Mouse (Mus musculus): ENCODE results near the gene Dnajc13. TPM values are rescaled to one million over a fixed set of nuclear protein-coding genes. Genes with fewer than 3 reads are reported as not detected.

Dnajc13 gene
- polyA plus RNA-seq, 1 experiment = 86.3 TPM

DNA sequence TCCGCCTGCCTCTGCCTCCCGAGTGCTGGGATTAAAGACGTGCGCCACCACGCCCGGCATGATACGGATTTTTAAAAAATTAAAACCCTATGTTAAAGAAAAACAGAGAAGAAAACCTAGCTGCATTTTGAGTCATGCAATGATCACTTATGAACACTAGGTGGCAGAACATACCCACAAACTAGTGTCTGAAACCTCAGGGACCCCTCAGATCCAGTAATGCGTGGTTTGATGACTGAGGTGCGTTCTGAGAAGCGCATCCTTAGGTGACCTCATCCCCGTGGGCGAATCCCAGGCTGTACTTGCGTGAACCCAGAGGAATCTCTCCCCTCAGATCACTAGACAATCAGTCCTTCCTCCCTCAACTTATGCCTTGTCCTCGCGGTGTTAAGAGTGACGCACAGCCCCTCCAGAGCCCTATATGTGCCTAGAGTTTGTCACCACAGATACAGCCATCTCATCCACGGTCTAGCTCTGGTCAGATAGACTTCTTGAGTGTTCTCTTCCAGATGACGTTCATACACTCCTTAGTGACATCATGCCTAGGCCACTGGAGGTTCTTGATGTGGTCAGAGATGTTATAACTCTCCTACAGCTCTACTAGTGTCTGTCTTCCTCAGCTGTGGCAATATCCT is 14.9 kb upstream of the Dnajc13 start:
- TF ChIP-seq CTCF (IDR thresholded peaks at IDR 0.05; ENCODE audit: borderline replicate concordance, extremely low read depth, insufficient read depth, insufficient read length) = peak; percentile 67; the same call in 1 of the 2 replicates
- TF ChIP-seq POLR2A (IDR thresholded peaks at IDR 0.05; ENCODE audit: borderline replicate concordance, extremely low read depth, insufficient read depth, insufficient read length, poor library complexity, severe bottlenecking) = no peak
- DNase-seq (ENCODE audit: low read depth) = peak; percentile 71

DNA sequence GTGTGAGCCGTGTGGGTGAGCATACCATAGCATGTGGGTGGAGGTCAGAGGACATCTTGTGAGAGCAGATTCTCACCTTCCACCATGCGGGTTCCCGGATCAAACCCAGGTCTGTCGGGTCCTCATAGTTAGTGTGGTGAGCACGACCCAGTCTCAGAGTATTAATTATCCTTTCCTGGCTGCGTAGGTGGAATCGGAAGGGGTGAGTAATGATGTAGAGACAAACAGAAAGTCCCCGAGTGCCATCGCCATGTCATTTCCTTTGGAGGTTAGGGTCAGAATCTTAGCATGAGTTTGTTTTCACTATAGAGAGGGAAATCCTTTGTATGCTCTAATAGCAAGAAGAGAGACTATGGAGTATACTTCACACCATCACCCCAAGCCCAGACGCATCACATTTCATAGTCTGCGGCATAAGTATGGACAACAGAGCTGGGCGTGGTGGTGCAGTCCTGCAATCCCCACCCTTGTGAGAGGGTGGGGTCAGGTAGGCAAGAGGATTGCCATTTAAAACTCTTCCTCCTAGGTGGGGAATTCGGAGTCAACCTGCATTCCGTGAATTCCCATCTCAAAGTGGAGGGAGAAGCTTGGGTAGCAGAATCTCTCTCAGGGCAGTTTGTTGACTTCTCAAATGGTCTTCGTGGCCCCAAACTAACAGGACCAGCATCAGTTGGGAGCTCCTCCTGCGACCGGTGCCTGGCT is 12.5 kb upstream of the Dnajc13 start:
- DNase-seq (ENCODE audit: low read depth) = no peak
- TF ChIP-seq POLR2A (IDR thresholded peaks at IDR 0.05; ENCODE audit: borderline replicate concordance, extremely low read depth, insufficient read depth, insufficient read length, poor library complexity, severe bottlenecking) (no peak), CTCF (IDR thresholded peaks at IDR 0.05; ENCODE audit: borderline replicate concordance, extremely low read depth, insufficient read depth, insufficient read length) (no peak)

DNA sequence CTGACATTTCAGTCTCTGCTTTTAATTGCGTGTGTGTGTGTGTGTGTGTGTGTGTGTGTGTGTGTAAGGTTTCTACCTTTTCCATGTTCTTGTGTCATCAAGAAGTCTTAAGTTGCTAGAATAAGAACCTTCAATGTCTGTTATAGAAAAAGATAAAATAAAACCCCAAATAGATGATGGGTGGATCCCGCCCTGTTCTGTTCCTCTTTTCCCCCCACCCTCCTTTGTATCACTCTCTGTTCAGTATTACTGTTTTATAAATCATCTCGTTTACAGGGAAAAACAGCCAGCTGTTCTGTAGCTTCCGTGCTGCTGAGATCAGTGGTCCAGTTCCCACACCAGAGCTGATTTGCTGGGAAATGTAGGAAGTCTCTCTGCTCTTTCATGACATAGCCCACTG is 9.3 kb upstream of the Dnajc13 start:
- DNase-seq (ENCODE audit: low read depth) = no peak
- TF ChIP-seq POLR2A (IDR thresholded peaks at IDR 0.05; ENCODE audit: borderline replicate concordance, extremely low read depth, insufficient read depth, insufficient read length, poor library complexity, severe bottlenecking) (no peak), CTCF (IDR thresholded peaks at IDR 0.05; ENCODE audit: borderline replicate concordance, extremely low read depth, insufficient read depth, insufficient read length) (no peak)

DNA sequence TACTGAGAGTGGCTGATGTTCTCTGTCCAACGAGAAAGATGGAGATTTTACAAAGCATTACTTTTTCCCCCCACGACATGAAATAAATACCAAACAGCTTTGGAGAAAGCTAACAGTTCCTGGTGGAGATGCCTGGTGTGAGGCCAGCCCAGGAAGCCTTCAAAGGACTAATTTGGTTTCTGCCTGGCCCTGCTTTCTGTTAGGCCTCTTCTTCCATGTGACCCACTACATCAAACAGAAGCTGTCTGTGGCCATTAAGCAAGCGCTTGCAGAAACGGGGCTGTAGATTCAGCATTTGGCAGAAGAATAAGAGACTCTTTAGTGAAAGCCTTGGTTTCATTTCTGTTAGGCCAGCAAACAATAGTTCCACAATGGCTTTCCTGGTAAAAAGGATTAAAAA is 8.9 kb upstream of the Dnajc13 start:
- peak; percentile 35 for DNase-seq (ENCODE audit: low read depth)
- TF ChIP-seq POLR2A (IDR thresholded peaks at IDR 0.05; ENCODE audit: borderline replicate concordance, extremely low read depth, insufficient read depth, insufficient read length, poor library complexity, severe bottlenecking) (no peak), CTCF (IDR thresholded peaks at IDR 0.05; ENCODE audit: borderline replicate concordance, extremely low read depth, insufficient read depth, insufficient read length) (no peak)

DNA sequence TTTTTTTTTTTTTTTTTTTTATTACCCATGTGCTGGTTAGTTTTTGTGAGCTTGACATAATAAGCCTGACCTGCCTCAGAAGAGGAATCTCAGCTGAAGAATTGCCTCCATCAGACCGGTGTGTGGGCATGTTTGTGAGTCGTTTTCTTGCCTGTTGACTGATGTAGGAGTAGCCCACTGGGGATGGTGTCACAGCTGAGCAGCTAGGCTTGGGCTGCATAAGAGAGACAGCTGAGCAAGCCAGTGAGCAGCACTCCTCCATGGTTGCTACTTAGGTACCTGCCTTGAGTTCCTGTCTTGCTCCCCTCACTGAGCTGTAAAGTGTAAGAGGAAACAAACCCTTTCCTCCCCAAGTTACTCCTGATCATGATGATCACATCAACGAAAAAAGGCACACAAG is 7.2 kb upstream of the Dnajc13 start:
- DNase-seq (ENCODE audit: low read depth) = no peak
- TF ChIP-seq CTCF (IDR thresholded peaks at IDR 0.05; ENCODE audit: borderline replicate concordance, extremely low read depth, insufficient read depth, insufficient read length) (no peak), POLR2A (IDR thresholded peaks at IDR 0.05; ENCODE audit: borderline replicate concordance, extremely low read depth, insufficient read depth, insufficient read length, poor library complexity, severe bottlenecking) (no peak)

DNA sequence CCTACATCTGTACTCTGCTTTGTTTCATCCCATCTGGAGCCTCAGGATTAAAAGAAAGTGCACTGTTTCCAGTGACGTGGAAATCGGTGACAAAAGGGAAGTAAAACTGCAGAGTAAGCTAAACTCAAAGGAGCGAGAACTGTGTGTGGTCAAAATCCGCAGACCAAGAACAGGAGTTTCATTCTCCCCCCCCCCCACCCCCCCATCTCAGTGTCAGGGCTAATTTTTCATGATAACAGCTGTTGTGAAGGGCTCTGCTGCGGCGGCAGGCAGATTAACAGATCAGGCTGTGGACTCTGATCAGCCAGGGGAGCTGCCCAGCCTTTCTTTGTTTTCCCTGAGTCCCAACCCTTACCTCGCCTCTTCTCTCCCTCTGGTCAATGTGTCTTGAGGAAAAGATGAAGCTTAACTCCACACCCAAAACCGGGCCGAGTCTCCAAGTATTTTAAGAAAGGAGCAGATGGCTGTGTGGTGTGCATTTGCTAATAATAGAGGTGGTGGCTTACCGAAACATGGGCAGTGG is 6.7 kb upstream of the Dnajc13 start:
- TF ChIP-seq CTCF (IDR thresholded peaks at IDR 0.05; ENCODE audit: borderline replicate concordance, extremely low read depth, insufficient read depth, insufficient read length) = no peak
- no peak for TF ChIP-seq POLR2A (IDR thresholded peaks at IDR 0.05; ENCODE audit: borderline replicate concordance, extremely low read depth, insufficient read depth, insufficient read length, poor library complexity, severe bottlenecking)
- DNase-seq (ENCODE audit: low read depth) = no peak

DNA sequence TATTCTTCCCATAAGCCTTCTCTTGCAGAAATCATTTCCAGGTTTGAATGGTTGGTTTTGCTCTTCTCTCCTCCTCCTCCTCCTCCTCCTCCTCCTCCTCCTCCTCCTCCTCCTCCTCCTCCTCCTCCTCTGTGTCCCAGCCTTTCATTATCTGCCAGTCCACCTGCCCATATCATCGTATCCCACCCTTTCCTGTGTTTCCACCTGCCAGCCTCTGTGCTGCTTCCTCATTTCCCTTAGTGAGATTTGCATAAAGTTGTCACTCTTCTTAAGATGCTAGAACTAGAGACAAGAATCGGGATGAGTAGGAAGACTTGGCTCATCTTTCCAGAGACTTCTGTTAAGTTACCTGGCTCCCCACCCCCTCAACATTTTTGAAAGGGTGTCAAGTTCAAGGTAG is 1.8 kb upstream of the Dnajc13 start:
- TF ChIP-seq POLR2A (IDR thresholded peaks at IDR 0.05; ENCODE audit: borderline replicate concordance, extremely low read depth, insufficient read depth, insufficient read length, poor library complexity, severe bottlenecking) = no peak
- no peak for TF ChIP-seq CTCF (IDR thresholded peaks at IDR 0.05; ENCODE audit: borderline replicate concordance, extremely low read depth, insufficient read depth, insufficient read length)
- DNase-seq (ENCODE audit: low read depth) = no peak

DNA sequence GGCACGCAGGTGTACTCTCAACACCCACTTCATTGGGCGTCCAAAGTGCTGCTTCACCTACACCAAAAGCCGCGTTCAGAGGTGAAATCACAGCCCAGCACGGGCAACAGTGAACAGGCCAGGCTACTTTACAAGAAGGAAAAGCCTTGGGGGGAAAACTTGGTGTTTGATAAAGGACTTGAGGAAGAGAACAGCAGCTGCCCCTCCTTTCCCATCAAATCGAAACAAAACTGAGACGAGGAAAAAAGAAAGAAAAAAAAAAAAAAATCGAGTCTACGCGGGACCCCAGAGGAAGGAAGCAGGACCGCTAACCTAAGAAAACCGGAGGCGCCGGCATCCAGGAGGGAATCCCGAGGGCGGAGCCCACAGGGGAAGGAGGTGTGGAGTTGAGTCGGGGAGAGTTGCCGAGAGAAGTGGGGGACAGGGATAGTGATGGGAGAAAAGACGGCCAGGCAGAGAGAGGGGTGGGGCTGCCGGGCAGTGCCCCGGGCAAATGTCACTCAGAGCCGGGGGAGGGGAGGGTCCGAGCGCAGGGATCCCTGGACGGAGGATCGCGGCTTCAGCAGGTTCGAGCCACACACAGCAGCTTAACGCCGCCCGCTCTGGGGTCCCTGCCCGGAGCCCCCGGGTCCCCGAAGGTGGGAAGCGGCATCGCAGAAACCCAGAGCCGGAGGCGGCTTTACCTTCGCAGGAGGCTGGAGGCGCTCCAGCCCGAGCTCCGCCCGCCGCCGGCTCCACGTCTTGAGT is 541 bp downstream of the Dnajc13 start:
- no peak for TF ChIP-seq POLR2A (IDR thresholded peaks at IDR 0.05; ENCODE audit: borderline replicate concordance, extremely low read depth, insufficient read depth, insufficient read length, poor library complexity, severe bottlenecking)
- TF ChIP-seq CTCF (IDR thresholded peaks at IDR 0.05; ENCODE audit: borderline replicate concordance, extremely low read depth, insufficient read depth, insufficient read length) = no peak
- DNase-seq (ENCODE audit: low read depth) = peak; percentile 54

DNA sequence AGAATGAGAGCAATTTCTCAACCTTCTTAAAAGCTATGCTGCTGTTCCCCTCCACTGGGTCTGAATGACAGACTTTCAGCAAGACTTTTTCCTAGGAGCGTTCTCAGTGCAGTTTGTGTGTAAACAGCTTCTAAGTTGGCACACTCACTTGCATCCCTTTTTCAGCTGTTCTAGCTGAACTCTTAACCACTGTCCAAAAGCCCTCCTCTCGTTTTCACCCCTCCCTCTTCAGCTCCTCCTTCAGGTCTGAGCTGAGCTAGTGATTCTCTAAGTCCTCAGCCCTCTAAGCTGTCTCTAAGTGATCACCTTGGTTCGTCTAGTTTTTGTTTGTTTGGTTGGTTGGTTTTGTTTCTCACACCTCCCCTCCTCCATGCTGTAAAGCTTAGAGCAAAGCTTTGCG is 2.4 kb downstream of the Dnajc13 start:
- TF ChIP-seq CTCF (IDR thresholded peaks at IDR 0.05; ENCODE audit: borderline replicate concordance, extremely low read depth, insufficient read depth, insufficient read length) (no peak), POLR2A (IDR thresholded peaks at IDR 0.05; ENCODE audit: borderline replicate concordance, extremely low read depth, insufficient read depth, insufficient read length, poor library complexity, severe bottlenecking) (no peak)

DNA sequence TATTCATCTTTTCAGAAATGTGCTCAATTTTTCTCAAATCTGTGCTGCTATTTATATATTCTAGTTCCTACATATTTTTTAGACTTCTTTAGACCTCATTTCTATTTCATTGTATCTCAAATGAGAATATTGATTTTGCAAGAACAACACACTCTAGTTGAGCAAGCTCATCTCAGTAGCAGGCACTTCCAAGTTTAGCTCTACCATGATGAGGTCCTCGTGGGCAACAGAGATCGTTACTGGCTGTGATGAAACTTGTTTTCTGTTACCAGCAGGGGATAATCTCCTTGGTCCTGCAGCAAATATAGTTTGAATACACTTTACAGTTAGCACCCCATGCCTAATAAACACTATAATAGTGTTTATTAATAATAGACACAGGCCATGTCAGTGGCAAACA is 6.6 kb downstream of the Dnajc13 start:
- TF ChIP-seq CTCF (IDR thresholded peaks at IDR 0.05; ENCODE audit: borderline replicate concordance, extremely low read depth, insufficient read depth, insufficient read length) (no peak), POLR2A (IDR thresholded peaks at IDR 0.05; ENCODE audit: borderline replicate concordance, extremely low read depth, insufficient read depth, insufficient read length, poor library complexity, severe bottlenecking) (no peak)
- DNase-seq (ENCODE audit: low read depth) = no peak

More for the DNA sequence above, 2.4 kb downstream of the Dnajc13 start:
- no peak for DNase-seq (ENCODE audit: low read depth)

Measured in brain, embryonic 14.5 days (tissue).